Mouse (Mus musculus) forebrain, embryonic 14.5 days (tissue): ENCODE results near the gene Agtpbp1. TPM values are rescaled to one million over a fixed set of nuclear protein-coding genes. Genes with fewer than 3 reads are reported as not detected.

Experiments used
- ATAC-seq: fragments of 200-750 bp; cut with Nextera tagmentation; 2 replicates; pipeline ENCODE4 v1.8.0; 2017; ENCODE audit warnings: mild to moderate bottlenecking, moderate library complexity
- DNase-seq: peaks from one replicate; pipeline ENCODE4 v3.0.0-alpha.2; 2015; ENCODE audit warnings: low spot score
- H3K27ac ChIP-seq: fragments of 300-500 bp; sonication (generic); 2 replicates; pipeline ENCODE4 v1.5.1; 2014; ENCODE audit warnings: low read depth, mild to moderate bottlenecking, control low read depth, low read length, moderate library complexity
- H3K27me3 ChIP-seq: fragments of 300-500 bp; sonication (generic); replicated peaks from 2 replicates; pipeline ENCODE4 v1.6.1; 2014; ENCODE audit warnings: low read length, control low read depth, mixed read lengths; ENCODE audit not compliant: control insufficient read depth, insufficient read depth
- H3K36me3 ChIP-seq: fragments of 300-500 bp; sonication (generic); 2 replicates; pipeline ENCODE4 v1.6.1; 2014; ENCODE audit warnings: low read length, control low read depth; ENCODE audit not compliant: control insufficient read depth, insufficient read depth
- H3K4me1 ChIP-seq: fragments of 300-500 bp; sonication (generic); 2 replicates; pipeline ENCODE4 v1.6.1; 2014; ENCODE audit warnings: antibody characterized with exemption, low read length, control low read depth; ENCODE audit not compliant: control insufficient read depth, insufficient read depth
- H3K4me2 ChIP-seq: fragments of 300-500 bp; sonication (generic); 2 replicates; pipeline ENCODE4 v1.6.1; 2014; ENCODE audit warnings: mild to moderate bottlenecking, control low read depth, low read length
- H3K4me3 ChIP-seq: fragments of 300-500 bp; sonication (generic); 2 replicates; pipeline ENCODE4 v1.5.1; 2014; ENCODE audit warnings: low read depth, low read length, control low read depth
- H3K9ac ChIP-seq: fragments of 300-500 bp; sonication (generic); 2 replicates; pipeline ENCODE4 v1.6.1; 2014; ENCODE audit warnings: mild to moderate bottlenecking, low read length, control low read depth, moderate library complexity
- H3K9me3 ChIP-seq: fragments of 300-500 bp; sonication (generic); replicated peaks from 2 replicates; pipeline ENCODE4 v1.6.1; 2016; ENCODE audit warnings: low read length, control low read depth, mixed read lengths; ENCODE audit not compliant: control insufficient read depth
- WGBS: fragments of 180-500 bp; shearing (Covaris S2); extraction: QIAGEN DNeasy Blood & Tissue Kit; methylation state at CpG from one replicate; pipeline ENCODE4 v1.1.7; 2014; 5-methylcytosine and 5-hydroxymethylcytosine counted together
- polyA plus RNA-seq: library from polyadenylated mRNA; unstranded; fragments of >200 nt; fragmentation: Nextera tagmentation; extraction: Ambion mirVana; gene quantifications from 2 replicates; pipeline ENCODE4 v1.2.1, GENCODE M21; 2014

Agtpbp1 gene
- polyA plus RNA-seq, 1 experiment from 2014 or later, result 51.8 TPM

- Histone ChIP-seq H3K27me3 (no peaks in the 10 kb centered on the region), H3K9ac (no peak overlapping the region), H3K4me2 (no peak overlapping the region), H3K4me1 (peaks cover 15% of the 10 kb centered on the region), H3K27ac (no peak overlapping the region), H3K9me3 (no peaks in the 10 kb centered on the region), H3K36me3 (peaks cover 71% of the 10 kb centered on the region), H3K4me3 (no peak overlapping the region)
- no peak for DNase-seq
- 74% methylated on average over 4 of the region's 4 CpGs for WGBS
- no peak for ATAC-seq
Observed at GRCm38 (mm10) chr13:59589672-59590071, 4.6 kb upstream of the Agtpbp1 start.

- Histone ChIP-seq H3K36me3 (peaks cover 52% of the 10 kb centered on the region), H3K4me3 (no peak overlapping the region)
- no peak for ATAC-seq
Observed at GRCm38 (mm10) chr13:59587201-59587600, 2.2 kb upstream of the Agtpbp1 start.

GRCm38 (mm10) chr13:59585648-59586005, 600 bp upstream of the Agtpbp1 start:
- ATAC-seq (no peak), DNase-seq (peak; percentile 33)
- Histone ChIP-seq H3K9ac (peak overlapping the region; percentile 91), H3K4me1 (peaks cover 19% of the 10 kb centered on the region), H3K27me3 (no peaks in the 10 kb centered on the region), H3K4me2 (peak overlapping the region; percentile 87), H3K36me3 (peaks cover 36% of the 10 kb centered on the region), H3K27ac (peak overlapping the region; percentile 77; the same call in 1 of the 2 replicates), H3K9me3 (no peaks in the 10 kb centered on the region), H3K4me3 (peak overlapping the region; percentile 96)
- 0% methylated on average over 28 of the region's 28 CpGs for WGBS

More at GRCm38 (mm10) chr13:59587201-59587600, 2.2 kb upstream of the Agtpbp1 start:
- WGBS, result 94% methylated on average over 2 of the region's 2 CpGs
- H3K9ac ChIP-seq, result peak overlapping the region; percentile 0; the same call in 1 of the 2 replicates
- H3K4me2 ChIP-seq, result peak overlapping the region; percentile 87; the same call in 1 of the 2 replicates
- no peak for DNase-seq
- no peaks in the 10 kb centered on the region for H3K27me3 ChIP-seq
- no peaks in the 10 kb centered on the region for H3K9me3 ChIP-seq
- peaks cover 19% of the 10 kb centered on the region for H3K4me1 ChIP-seq
- no peak overlapping the region for H3K27ac ChIP-seq

GRCm38 (mm10) chr13:59584481-59584880, 546 bp downstream of the Agtpbp1 start:
- Histone ChIP-seq H3K36me3 (peaks cover 25% of the 10 kb centered on the region), H3K4me2 (peak overlapping the region; percentile 90), H3K27me3 (no peaks in the 10 kb centered on the region), H3K27ac (peak overlapping the region; percentile 21; the same call in 1 of the 2 replicates), H3K9me3 (no peaks in the 10 kb centered on the region), H3K9ac (peak overlapping the region; percentile 71), H3K4me3 (peak overlapping the region; percentile 96), H3K4me1 (peaks cover 19% of the 10 kb centered on the region)
- peak; percentile 18 for DNase-seq
- ATAC-seq, result peak; percentile 55
- WGBS, result 4% methylated on average over 9 of the region's 9 CpGs

GRCm38 (mm10) chr13:59580954-59581353, 4.1 kb downstream of the Agtpbp1 start:
- no peak overlapping the region for H3K4me2 ChIP-seq
- ATAC-seq (no peak), DNase-seq (no peak)
- no peaks in the 10 kb centered on the region for H3K27me3 ChIP-seq
- H3K9ac ChIP-seq, result no peak overlapping the region
- H3K36me3 ChIP-seq, result no peaks in the 10 kb centered on the region
- no peak overlapping the region for H3K27ac ChIP-seq
- no peaks in the 10 kb centered on the region for H3K9me3 ChIP-seq
- peaks cover 5% of the 10 kb centered on the region; the same call in 1 of the 2 replicates for H3K4me1 ChIP-seq
- WGBS, result 98% methylated on average over 4 of the region's 4 CpGs
- H3K4me3 ChIP-seq, result no peak overlapping the region

- no peak overlapping the region for H3K4me3 ChIP-seq
- no peaks in the 10 kb centered on the region for H3K9me3 ChIP-seq
- ATAC-seq, result no peak
- H3K27me3 ChIP-seq, result no peaks in the 10 kb centered on the region
- peak; percentile 54 for DNase-seq
- no peaks in the 10 kb centered on the region for H3K36me3 ChIP-seq
- H3K27ac ChIP-seq, result no peak overlapping the region
- no peak overlapping the region for H3K4me2 ChIP-seq
- no peak overlapping the region for H3K9ac ChIP-seq
- WGBS, result 91% methylated on average over 2 of the region's 2 CpGs
- no peaks in the 10 kb centered on the region for H3K4me1 ChIP-seq
Observed at GRCm38 (mm10) chr13:59572549-59572948, 12.5 kb downstream of the Agtpbp1 start.

GRCm38 (mm10) chr13:59571107-59571506, 13.9 kb downstream of the Agtpbp1 start:
- H3K36me3 ChIP-seq, result no peaks in the 10 kb centered on the region
- no peak overlapping the region for H3K4me3 ChIP-seq
- H3K4me1 ChIP-seq, result no peaks in the 10 kb centered on the region
- H3K9ac ChIP-seq, result no peak overlapping the region
- DNase-seq (no peak), ATAC-seq (no peak)
- H3K4me2 ChIP-seq, result no peak overlapping the region
- no peaks in the 10 kb centered on the region for H3K27me3 ChIP-seq
- H3K27ac ChIP-seq, result no peak overlapping the region
- 90% methylated on average over 6 of the region's 6 CpGs for WGBS
- H3K9me3 ChIP-seq, result no peaks in the 10 kb centered on the region

GRCm38 (mm10) chr13:59565945-59566520, 19.0 kb downstream of the Agtpbp1 start:
- Histone ChIP-seq H3K4me3 (no peak overlapping the region), H3K27ac (no peak overlapping the region), H3K9ac (no peak overlapping the region), H3K4me2 (no peak overlapping the region), H3K9me3 (no peaks in the 10 kb centered on the region), H3K27me3 (no peaks in the 10 kb centered on the region), H3K36me3 (no peaks in the 10 kb centered on the region), H3K4me1 (no peaks in the 10 kb centered on the region)
- ATAC-seq (no peak), DNase-seq (no peak)
- 68% methylated on average over 9 of the region's 9 CpGs for WGBS

GRCm38 (mm10) chr13:59564923-59565322, 20.1 kb downstream of the Agtpbp1 start:
- H3K4me1 ChIP-seq, result no peaks in the 10 kb centered on the region
- no peak overlapping the region for H3K4me2 ChIP-seq
- H3K9me3 ChIP-seq, result no peaks in the 10 kb centered on the region
- no peak overlapping the region for H3K9ac ChIP-seq
- no peaks in the 10 kb centered on the region for H3K36me3 ChIP-seq
- no peaks in the 10 kb centered on the region for H3K27me3 ChIP-seq
- no peak overlapping the region for H3K4me3 ChIP-seq
- no peak overlapping the region for H3K27ac ChIP-seq
- no peak for ATAC-seq
- no peak for DNase-seq
- WGBS, result 87% methylated on average over 10 of the region's 10 CpGs
